Mouse (Mus musculus): Measurements from ENCODE around the gene Npas3.

- TF ChIP-seq CTCF (IDR thresholded peaks at IDR 0.05; ENCODE audit: insufficient read depth, low read depth, low read length), result no peak
- no peak for TF ChIP-seq POLR2A (IDR thresholded peaks at IDR 0.05; ENCODE audit: insufficient read depth, low read depth, low read length)
Observed at GRCm38 (mm10) chr12:53682036-53682435, 433.6 kb downstream of the Npas3 start.

Measured in olfactory bulb, adult 2 months (tissue).